Mouse (Mus musculus): ENCODE data around the gene Dlk1. TPM values are rescaled to one million over a fixed set of nuclear protein-coding genes. Genes with fewer than 3 reads are reported as not detected.

Gene Dlk1
- polyA plus RNA-seq, 1 experiment from 2014 or later: 67.1 TPM

DNA sequence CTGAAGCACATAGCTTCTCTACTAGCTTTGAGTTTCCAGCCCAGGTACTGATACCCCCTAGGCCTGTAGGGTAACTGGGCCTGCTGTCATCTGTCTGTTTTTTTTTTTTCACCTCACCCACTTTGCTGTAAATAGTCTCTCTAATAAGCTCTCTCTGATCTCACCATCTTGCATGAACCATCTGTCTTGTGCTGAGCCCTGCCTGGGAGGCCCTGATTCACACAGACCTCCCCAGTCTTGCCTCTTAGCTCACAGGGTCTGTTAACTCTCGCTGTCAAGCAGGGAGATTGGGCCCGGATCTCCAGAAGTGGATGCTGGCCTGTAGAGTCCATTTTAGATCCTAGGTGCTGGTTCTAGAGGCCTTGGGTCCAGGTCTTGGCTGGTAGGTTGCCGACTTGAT lies 9.3 kb upstream of the Dlk1 start:
- ATAC-seq (replicated peaks; ENCODE audit: insufficient number of reproducible peaks, low FRiP score, low TSS enrichment): no peak
- H3K36me3 ChIP-seq (ENCODE audit: control insufficient read depth, insufficient read depth, low read length): no peaks in the 10 kb centered on the region
- H3K9ac ChIP-seq (ENCODE audit: low read depth, low read length): no peak overlapping the region
- H3K4me3 ChIP-seq (ENCODE audit: low read depth, low read length): no peak overlapping the region
- peaks cover 35% of the 10 kb centered on the region for H3K4me1 ChIP-seq (ENCODE audit: control insufficient read depth, insufficient read depth, low read length)
- 26% methylated on average over 3 of the region's 3 CpGs for WGBS (ENCODE audit: insufficient replicate concordance)
- H3K27ac ChIP-seq (ENCODE audit: low read depth, low read length): no peak overlapping the region
- no peaks in the 10 kb centered on the region for H3K9me3 ChIP-seq (replicated peaks; ENCODE audit: control insufficient read depth, low read length)
- no peak overlapping the region for H3K4me2 ChIP-seq
- H3K27me3 ChIP-seq (ENCODE audit: control insufficient read depth, insufficient read depth, low read length): peaks cover 14% of the 10 kb centered on the region; the same call in 1 of the 2 replicates

DNA sequence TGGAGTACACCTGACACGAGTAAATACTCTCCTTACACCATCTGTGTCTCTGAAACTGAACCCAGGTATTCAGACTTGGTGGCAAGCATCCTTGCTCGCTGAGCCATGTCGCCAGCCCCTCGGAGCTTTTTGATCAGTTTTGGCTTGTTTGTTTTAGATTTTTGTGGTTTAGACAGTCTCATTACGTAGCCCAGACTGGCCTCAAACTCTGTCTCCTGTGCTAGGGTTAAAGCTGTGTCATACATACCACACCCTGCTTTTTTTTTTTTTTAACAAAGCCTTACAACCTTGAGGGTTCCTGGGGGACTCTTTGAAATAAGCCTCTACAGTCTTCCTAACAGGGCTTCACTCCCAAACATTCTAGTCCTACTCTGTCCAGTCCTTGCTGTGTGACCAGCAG lies 7.6 kb upstream of the Dlk1 start:
- 78% methylated on average over 5 of the region's 5 CpGs for WGBS (ENCODE audit: insufficient replicate concordance)
- H3K4me3 ChIP-seq (ENCODE audit: low read depth, low read length): no peak overlapping the region
- H3K9ac ChIP-seq (ENCODE audit: low read depth, low read length): no peak overlapping the region
- ATAC-seq (replicated peaks; ENCODE audit: insufficient number of reproducible peaks, low FRiP score, low TSS enrichment): no peak
- no peak overlapping the region for H3K4me2 ChIP-seq
- H3K36me3 ChIP-seq (ENCODE audit: control insufficient read depth, insufficient read depth, low read length): no peaks in the 10 kb centered on the region
- peaks cover 24% of the 10 kb centered on the region for H3K4me1 ChIP-seq (ENCODE audit: control insufficient read depth, insufficient read depth, low read length)
- H3K9me3 ChIP-seq (replicated peaks; ENCODE audit: control insufficient read depth, low read length): no peaks in the 10 kb centered on the region
- H3K27me3 ChIP-seq (ENCODE audit: control insufficient read depth, insufficient read depth, low read length): peaks cover 17% of the 10 kb centered on the region
- H3K27ac ChIP-seq (ENCODE audit: low read depth, low read length): no peak overlapping the region

DNA sequence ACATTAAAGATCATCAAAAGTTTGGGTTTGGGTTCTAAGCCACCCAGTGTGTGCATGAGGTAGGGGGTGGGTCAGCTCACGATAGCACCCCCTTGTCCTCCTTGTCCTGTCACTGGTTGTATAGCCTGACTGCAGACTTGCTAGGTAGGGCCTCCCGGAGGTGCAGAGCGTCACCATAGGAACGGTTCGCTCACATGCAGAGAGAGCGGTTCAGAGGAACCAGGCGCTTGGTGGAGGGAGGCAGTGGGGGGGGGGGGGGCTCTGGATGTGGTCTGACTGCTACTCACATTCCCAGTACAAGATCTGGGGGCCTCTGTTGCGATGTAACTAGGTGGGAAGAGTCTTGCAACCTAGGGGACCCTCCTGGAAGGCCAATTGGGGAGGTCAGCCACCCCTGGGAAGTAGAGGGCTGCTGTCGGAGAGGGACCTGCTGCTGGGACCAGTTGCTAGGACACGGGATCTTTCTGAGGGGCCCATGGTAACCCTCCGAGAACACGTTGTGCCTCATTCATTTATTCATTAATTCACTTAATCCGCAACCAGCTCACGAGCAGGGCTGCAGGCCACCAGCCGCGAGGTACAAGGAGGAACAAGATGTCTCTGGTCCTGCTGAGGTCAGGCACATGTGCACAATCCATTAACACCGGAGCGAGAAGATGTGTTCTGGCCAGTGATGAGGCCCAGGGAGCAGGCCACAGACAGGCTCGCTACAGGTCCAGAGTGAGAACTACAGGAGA lies 7.0 kb upstream of the Dlk1 start:
- Histone ChIP-seq H3K27me3 (ENCODE audit: control insufficient read depth, insufficient read depth, low read length) (peaks cover 21% of the 10 kb centered on the region), H3K4me3 (ENCODE audit: low read depth, low read length) (peak overlapping the region; percentile 8; the same call in 1 of the 2 replicates)

DNA sequence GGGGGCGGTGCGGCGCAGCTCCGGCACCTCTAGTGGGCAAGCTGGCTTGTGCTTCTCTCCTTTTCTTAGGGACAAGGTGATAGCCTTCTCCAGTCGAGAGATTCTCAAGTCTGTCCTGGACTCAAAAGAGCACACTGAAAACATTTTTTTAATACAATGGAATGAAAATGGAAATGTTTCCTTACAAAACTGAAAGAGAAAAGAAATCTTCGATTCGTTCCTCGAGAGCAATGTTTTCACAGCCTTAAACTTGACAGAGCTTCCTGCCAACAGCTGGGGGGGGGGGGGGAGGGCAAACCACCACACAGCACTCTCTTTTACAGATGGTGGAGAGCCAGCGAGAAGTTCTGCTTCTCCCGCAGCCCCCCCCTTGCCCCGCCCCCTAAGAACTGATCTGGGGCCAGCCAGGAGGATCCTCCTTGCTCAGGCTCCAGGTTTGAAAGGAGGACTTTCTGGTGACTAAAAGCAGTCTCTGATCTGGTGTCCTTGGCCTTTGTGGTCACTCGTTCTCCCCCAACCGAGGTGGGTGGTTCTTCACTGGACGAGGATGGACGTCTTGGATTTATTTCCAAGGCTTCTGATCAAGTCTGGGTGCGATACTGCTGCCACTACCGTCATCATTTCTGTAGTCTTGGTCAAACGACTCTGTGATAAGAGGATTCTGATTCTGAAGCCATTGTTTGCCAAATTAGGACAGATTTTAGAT lies 6.2 kb upstream of the Dlk1 start:
- Histone ChIP-seq H3K36me3 (ENCODE audit: control insufficient read depth, insufficient read depth, low read length) (no peaks in the 10 kb centered on the region), H3K27me3 (ENCODE audit: control insufficient read depth, insufficient read depth, low read length) (peaks cover 27% of the 10 kb centered on the region), H3K27ac (ENCODE audit: low read depth, low read length) (no peak overlapping the region), H3K4me1 (ENCODE audit: control insufficient read depth, insufficient read depth, low read length) (peaks cover 28% of the 10 kb centered on the region), H3K4me3 (ENCODE audit: low read depth, low read length) (peak overlapping the region; percentile 8; the same call in 1 of the 2 replicates), H3K9me3 (replicated peaks; ENCODE audit: control insufficient read depth, low read length) (no peaks in the 10 kb centered on the region), H3K4me2 (peak overlapping the region; percentile 50), H3K9ac (ENCODE audit: low read depth, low read length) (no peak overlapping the region)
- ATAC-seq (replicated peaks; ENCODE audit: insufficient number of reproducible peaks, low FRiP score, low TSS enrichment): no peak
- WGBS (ENCODE audit: insufficient replicate concordance): 11% methylated on average over 18 of the region's 18 CpGs

More for the DNA sequence above, 7.0 kb upstream of the Dlk1 start:
- H3K9ac ChIP-seq (ENCODE audit: low read depth, low read length): no peak overlapping the region
- peaks cover 28% of the 10 kb centered on the region for H3K4me1 ChIP-seq (ENCODE audit: control insufficient read depth, insufficient read depth, low read length)
- ATAC-seq (replicated peaks; ENCODE audit: insufficient number of reproducible peaks, low FRiP score, low TSS enrichment): no peak
- no peaks in the 10 kb centered on the region for H3K9me3 ChIP-seq (replicated peaks; ENCODE audit: control insufficient read depth, low read length)
- H3K36me3 ChIP-seq (ENCODE audit: control insufficient read depth, insufficient read depth, low read length): no peaks in the 10 kb centered on the region
- H3K27ac ChIP-seq (ENCODE audit: low read depth, low read length): no peak overlapping the region
- peak overlapping the region; percentile 50 for H3K4me2 ChIP-seq
- WGBS (ENCODE audit: insufficient replicate concordance): 14% methylated on average over 19 of the region's 19 CpGs

DNA sequence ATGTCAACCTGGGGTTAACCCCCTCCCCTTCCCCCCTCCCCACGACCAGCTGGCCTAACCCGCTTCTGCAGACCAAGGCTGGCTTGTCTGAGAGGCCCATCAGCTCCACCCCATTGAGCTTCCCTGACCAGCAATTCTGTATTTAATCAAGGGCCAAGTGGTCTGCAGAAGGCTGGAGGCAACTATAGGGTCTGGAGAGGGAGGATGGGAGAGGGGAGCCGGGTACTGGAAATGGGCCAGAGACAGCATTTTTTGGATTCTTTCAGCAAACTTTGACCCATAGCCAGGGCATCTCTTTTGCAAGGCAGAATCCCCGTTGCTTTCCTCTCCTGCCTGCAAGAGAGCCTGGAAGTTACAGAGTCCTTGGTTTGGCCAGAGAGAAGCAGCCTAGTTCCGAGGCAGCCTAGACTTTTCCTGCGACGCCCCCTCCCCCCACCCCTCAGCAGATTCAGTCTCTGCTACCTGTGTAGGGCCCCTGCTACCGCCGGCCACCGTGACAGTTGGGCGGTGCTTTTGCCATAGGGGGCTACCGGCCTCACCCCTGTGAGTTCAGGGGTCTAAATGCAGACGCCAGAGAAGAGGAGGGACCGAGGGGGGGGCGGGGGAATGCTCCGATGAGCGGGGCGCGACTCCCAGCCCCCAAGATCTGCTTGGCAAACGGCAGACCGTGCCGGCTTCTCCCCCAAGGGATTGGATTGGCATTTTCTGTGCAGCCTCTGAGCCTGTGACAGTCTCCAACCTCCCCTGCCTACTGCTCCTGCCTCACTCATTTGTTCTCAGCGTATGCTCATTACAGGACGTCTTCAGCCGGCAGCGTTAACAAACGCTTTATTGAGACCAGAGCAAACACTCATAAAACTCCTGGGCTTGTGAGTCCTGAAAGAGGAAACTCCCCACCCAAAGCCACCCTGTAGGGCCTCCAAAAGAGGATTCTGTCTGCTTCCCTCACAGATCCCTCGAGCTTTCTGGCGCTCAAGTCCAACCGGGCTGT lies 2.9 kb upstream of the Dlk1 start:
- Histone ChIP-seq H3K27me3 (ENCODE audit: control insufficient read depth, insufficient read depth, low read length) (peaks cover 55% of the 10 kb centered on the region), H3K4me3 (ENCODE audit: low read depth, low read length) (peak overlapping the region; percentile 49), H3K4me2 (peak overlapping the region; percentile 82), H3K36me3 (ENCODE audit: control insufficient read depth, insufficient read depth, low read length) (no peaks in the 10 kb centered on the region), H3K9ac (ENCODE audit: low read depth, low read length) (peak overlapping the region; percentile 49; the same call in 1 of the 2 replicates), H3K27ac (ENCODE audit: low read depth, low read length) (no peak overlapping the region; the same call in 1 of the 2 replicates), H3K4me1 (ENCODE audit: control insufficient read depth, insufficient read depth, low read length) (peaks cover 34% of the 10 kb centered on the region), H3K9me3 (replicated peaks; ENCODE audit: control insufficient read depth, low read length) (no peaks in the 10 kb centered on the region)
- ATAC-seq (replicated peaks; ENCODE audit: insufficient number of reproducible peaks, low FRiP score, low TSS enrichment): 0 out of 2 replicates have a peak, but pooled peaks have one; percentile 11
- 2% methylated on average over 29 of the region's 30 CpGs for WGBS (ENCODE audit: insufficient replicate concordance)

DNA sequence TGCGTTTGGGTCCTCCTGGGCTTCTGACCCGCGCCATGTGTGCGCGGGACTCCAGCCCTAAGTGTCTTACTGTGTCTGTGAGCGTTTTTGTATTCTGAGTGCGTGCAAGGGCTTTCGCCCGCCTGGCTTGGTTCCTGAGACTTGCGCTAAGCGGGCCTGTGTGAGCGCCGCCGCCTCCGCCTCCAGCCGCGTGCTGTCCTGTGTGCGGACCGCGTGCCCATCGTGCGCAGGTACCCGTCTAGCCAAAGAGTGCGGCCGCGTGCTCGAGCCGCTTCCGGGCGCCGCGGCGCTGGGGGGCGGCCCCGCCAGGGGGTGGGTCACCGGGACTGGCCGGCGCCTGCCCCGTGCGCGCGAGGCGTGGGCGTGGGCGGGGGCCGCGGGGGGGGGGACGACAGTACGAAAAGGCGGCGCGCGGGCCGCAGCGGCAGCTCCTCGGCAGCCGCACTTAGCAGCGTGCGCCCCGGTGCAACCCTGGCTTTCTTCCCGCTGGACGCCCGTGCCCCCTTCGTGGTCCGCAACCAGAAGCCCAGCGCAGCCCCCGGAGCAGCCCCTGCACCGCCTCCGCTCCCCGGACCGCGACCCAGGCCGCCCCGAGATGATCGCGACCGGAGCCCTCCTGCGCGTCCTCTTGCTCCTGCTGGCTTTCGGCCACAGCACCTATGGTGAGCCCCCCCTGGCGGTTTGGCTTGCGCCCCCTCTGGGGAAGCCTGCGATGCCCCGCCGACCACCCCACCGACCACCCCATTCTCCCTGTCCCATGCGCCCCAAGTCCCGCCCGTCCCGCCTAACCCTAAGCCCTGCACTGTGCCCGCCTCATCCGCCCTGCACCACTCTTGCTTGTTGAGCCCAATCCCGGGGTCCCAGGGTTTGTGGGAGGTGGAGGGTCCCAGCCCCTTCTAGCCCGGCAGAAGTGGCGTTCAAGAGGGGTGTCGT lies 708 bp downstream of the Dlk1 start:
- Histone ChIP-seq H3K9me3 (replicated peaks; ENCODE audit: control insufficient read depth, low read length) (no peaks in the 10 kb centered on the region), H3K27me3 (ENCODE audit: control insufficient read depth, insufficient read depth, low read length) (peaks cover 75% of the 10 kb centered on the region), H3K4me1 (ENCODE audit: control insufficient read depth, insufficient read depth, low read length) (peaks cover 22% of the 10 kb centered on the region), H3K4me3 (ENCODE audit: low read depth, low read length) (peak overlapping the region; percentile 49), H3K4me2 (peak overlapping the region; percentile 82), H3K9ac (ENCODE audit: low read depth, low read length) (peak overlapping the region; percentile 63; the same call in 1 of the 2 replicates), H3K36me3 (ENCODE audit: control insufficient read depth, insufficient read depth, low read length) (no peaks in the 10 kb centered on the region), H3K27ac (ENCODE audit: low read depth, low read length) (no peak overlapping the region)
- WGBS (ENCODE audit: insufficient replicate concordance): 2% methylated on average over 77 of the region's 96 CpGs
- ATAC-seq (replicated peaks; ENCODE audit: insufficient number of reproducible peaks, low FRiP score, low TSS enrichment): peak; percentile 40; the same call in 1 of the 2 replicates

DNA sequence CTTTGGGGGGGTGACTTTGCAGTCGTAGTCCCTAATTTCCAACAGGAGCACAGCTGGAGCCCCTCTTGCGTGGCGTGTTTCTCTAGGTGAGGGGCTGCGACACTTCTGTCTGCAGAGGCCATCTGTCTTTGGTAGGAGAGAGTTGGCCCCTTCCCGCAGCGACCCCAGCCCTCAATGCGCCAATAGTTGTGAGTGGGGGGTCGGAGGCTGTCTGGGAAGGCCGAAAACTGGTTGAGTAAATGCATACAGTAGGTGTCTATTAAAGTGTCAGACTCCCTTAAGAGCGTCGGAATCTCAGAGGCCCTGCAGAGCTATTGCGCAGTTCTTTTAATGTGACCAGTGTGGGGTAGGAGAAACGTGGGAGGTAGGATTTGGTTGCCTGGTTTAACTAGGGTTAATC lies 1.5 kb downstream of the Dlk1 start:
- Histone ChIP-seq H3K9ac (ENCODE audit: low read depth, low read length) (peak overlapping the region; percentile 63; the same call in 1 of the 2 replicates), H3K4me2 (peak overlapping the region; percentile 82), H3K9me3 (replicated peaks; ENCODE audit: control insufficient read depth, low read length) (no peaks in the 10 kb centered on the region), H3K36me3 (ENCODE audit: control insufficient read depth, insufficient read depth, low read length) (no peaks in the 10 kb centered on the region), H3K27ac (ENCODE audit: low read depth, low read length) (no peak overlapping the region), H3K27me3 (ENCODE audit: control insufficient read depth, insufficient read depth, low read length) (peaks cover 81% of the 10 kb centered on the region), H3K4me1 (ENCODE audit: control insufficient read depth, insufficient read depth, low read length) (peaks cover 23% of the 10 kb centered on the region), H3K4me3 (ENCODE audit: low read depth, low read length) (peak overlapping the region; percentile 49; the same call in 1 of the 2 replicates)
- no peak for ATAC-seq (replicated peaks; ENCODE audit: insufficient number of reproducible peaks, low FRiP score, low TSS enrichment)
- WGBS (ENCODE audit: insufficient replicate concordance): 13% methylated on average over 13 of the region's 13 CpGs

Data from heart, embryonic 11.5 days (tissue).